In the genomic region with DNA sequence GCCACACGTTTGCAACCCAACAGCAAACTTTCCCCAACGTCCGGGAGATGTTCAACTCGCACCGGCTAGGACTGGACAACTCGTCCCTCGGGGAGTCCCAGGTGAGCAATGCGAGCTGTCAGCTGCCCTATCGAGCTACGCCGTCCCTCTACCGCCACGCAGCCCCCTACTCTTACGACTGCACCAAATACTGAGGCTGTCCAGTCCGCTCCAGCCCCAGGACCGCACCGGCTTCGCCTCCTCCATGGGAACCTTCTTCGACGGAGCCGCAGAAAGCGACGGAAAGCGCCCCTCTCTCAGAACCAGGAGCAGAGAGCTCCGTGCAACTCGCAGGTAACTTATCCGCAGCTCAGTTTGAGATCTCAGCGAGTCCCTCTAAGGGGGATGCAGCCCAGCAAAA, we compare ENCODE assay signal across 10 mouse cellular contexts. TPM values are rescaled to one million over a fixed set of nuclear protein-coding genes. Genes with fewer than 3 reads are reported as not detected.
A peak's percentile ranks its signal among the peaks of the same experiment; 100 is the strongest.
DNase-seq lines count a peak whose midpoint lies in the region; ATAC-seq and TF ChIP-seq lines count a peak whose summit lies in the region.
"Had no signal": no experiment of that assay in that cellular context is flagged by ENCODE, and none has a peak within 500 bp of the region (broad histone marks: within the 10 kb centered on the region; RNA-seq: fewer than 3 reads in every experiment).

No protein-coding gene starts in this region.

- TF ChIP-seq CTCF in lung, embryonic 14.5 days (IDR thresholded peaks at IDR 0.05; ENCODE audit: low read depth): no peak

- WGBS in lung, embryonic 14.5 days: under 1% methylated on average over 28 of the region's 28 CpGs
- 1% methylated on average over 28 of the region's 28 CpGs for WGBS in embryonic facial prominence, embryonic 15.5 days
- WGBS in intestine, embryonic 14.5 days: 1% methylated on average over 28 of the region's 28 CpGs
- under 1% methylated on average over 28 of the region's 28 CpGs for WGBS in neural tube, embryonic 14.5 days

- no peaks in the 10 kb centered on the region; the same call in 1 of the 2 replicates for H3K9me3 ChIP-seq in lung, embryonic 14.5 days (ENCODE audit: low read depth, low read length)
- H3K9me3 ChIP-seq in embryonic facial prominence, embryonic 15.5 days (replicated peaks): no peaks in the 10 kb centered on the region
- H3K9me3 ChIP-seq in intestine, embryonic 14.5 days (ENCODE audit: control insufficient read depth, low read length): peaks cover 5% of the 10 kb centered on the region; the same call in 1 of the 2 replicates
- no peaks in the 10 kb centered on the region for H3K9me3 ChIP-seq in neural tube, embryonic 14.5 days (ENCODE audit: control insufficient read depth, low read length)

- no peak overlapping the region for H3K27ac ChIP-seq in lung, embryonic 14.5 days (ENCODE audit: low read depth)
- no peak overlapping the region for H3K27ac ChIP-seq in embryonic facial prominence, embryonic 15.5 days (replicated peaks)
- H3K27ac ChIP-seq in intestine, embryonic 14.5 days (ENCODE audit: low read depth): no peak overlapping the region
- no peak overlapping the region for H3K27ac ChIP-seq in neural tube, embryonic 14.5 days (ENCODE audit: low read depth, low read length)

- peaks cover 92% of the 10 kb centered on the region for H3K27me3 ChIP-seq in lung, embryonic 14.5 days (ENCODE audit: insufficient read depth, low read length)
- peaks cover 93% of the 10 kb centered on the region for H3K27me3 ChIP-seq in embryonic facial prominence, embryonic 15.5 days
- peaks cover 93% of the 10 kb centered on the region for H3K27me3 ChIP-seq in intestine, embryonic 14.5 days (replicated peaks; ENCODE audit: control insufficient read depth, insufficient read depth, low read length)
- peaks cover 66% of the 10 kb centered on the region for H3K27me3 ChIP-seq in neural tube, embryonic 14.5 days (ENCODE audit: control insufficient read depth, insufficient read depth, low read length)

- H3K4me2 ChIP-seq in lung, embryonic 14.5 days: peak overlapping the region; percentile 97
- H3K4me2 ChIP-seq in embryonic facial prominence, embryonic 15.5 days (replicated peaks): peak overlapping the region; percentile 79
- peak overlapping the region; percentile 91 for H3K4me2 ChIP-seq in intestine, embryonic 14.5 days (ENCODE audit: low read length)
- no peak overlapping the region for H3K4me2 ChIP-seq in neural tube, embryonic 14.5 days (ENCODE audit: low read depth, low read length)

- no peak for DNase-seq in lung, embryonic 14.5 days
- no peak for DNase-seq in lung, postnatal 10 days
- peak; percentile 72 for DNase-seq in intestine, embryonic 14.5 days (ENCODE audit: low spot score)
- DNase-seq in spleen, postnatal 36 days (ENCODE audit: low spot score in 2 of 2): no peak
- DNase-seq: layer of hippocampus, postnatal 36 days had no signal

- ATAC-seq in lung, embryonic 14.5 days (ENCODE audit: insufficient read depth): no peak
- ATAC-seq in embryonic facial prominence, embryonic 15.5 days (ENCODE audit: insufficient number of reproducible peaks, low FRiP score, low TSS enrichment, low read depth): no peak
- ATAC-seq in intestine, embryonic 14.5 days (replicated peaks; ENCODE audit: low FRiP score, low TSS enrichment, low read depth): no peak
- ATAC-seq in neural tube, embryonic 14.5 days (ENCODE audit: low read depth): no peak
- no peak for ATAC-seq in frontal cortex, adult (ENCODE audit: low TSS enrichment)
- ATAC-seq in megakaryocyte-erythroid progenitor cell, adult 5-6 weeks (replicated peaks; ENCODE audit: low FRiP score, low TSS enrichment, poor library complexity, severe bottlenecking): no peak

- peak overlapping the region; percentile 43 for H3K9ac ChIP-seq in lung, embryonic 14.5 days
- H3K9ac ChIP-seq in embryonic facial prominence, embryonic 15.5 days: 0 out of 2 replicates have a peak overlapping the region, but pooled peaks have one; percentile 26
- H3K9ac ChIP-seq in intestine, embryonic 14.5 days (ENCODE audit: low read length): no peak overlapping the region
- H3K9ac ChIP-seq in neural tube, embryonic 14.5 days (replicated peaks; ENCODE audit: low read depth, low read length): no peak overlapping the region

- peak overlapping the region; percentile 60 for H3K4me3 ChIP-seq in lung, embryonic 14.5 days (ENCODE audit: low read depth, low read length)
- peak overlapping the region; percentile 47 for H3K4me3 ChIP-seq in embryonic facial prominence, embryonic 15.5 days (replicated peaks)
- H3K4me3 ChIP-seq in intestine, embryonic 14.5 days (ENCODE audit: low read depth, low read length): peak overlapping the region; percentile 46
- peak overlapping the region; percentile 31 for H3K4me3 ChIP-seq in neural tube, embryonic 14.5 days (ENCODE audit: low read depth, low read length)

- no peaks in the 10 kb centered on the region; the same call in 1 of the 2 replicates for H3K4me1 ChIP-seq in lung, embryonic 14.5 days (ENCODE audit: insufficient read depth)
- peaks cover 31% of the 10 kb centered on the region for H3K4me1 ChIP-seq in embryonic facial prominence, embryonic 15.5 days
- H3K4me1 ChIP-seq in intestine, embryonic 14.5 days (replicated peaks; ENCODE audit: control insufficient read depth, insufficient read depth, low read length): peaks cover 15% of the 10 kb centered on the region
- H3K4me1 ChIP-seq in neural tube, embryonic 14.5 days (ENCODE audit: control insufficient read depth, insufficient read depth, low read length): peaks cover 4% of the 10 kb centered on the region; the same call in 1 of the 2 replicates

- H3K36me3 ChIP-seq in lung, embryonic 14.5 days (ENCODE audit: insufficient read depth): no peaks in the 10 kb centered on the region
- no peaks in the 10 kb centered on the region for H3K36me3 ChIP-seq in embryonic facial prominence, embryonic 15.5 days
- H3K36me3 ChIP-seq in intestine, embryonic 14.5 days (ENCODE audit: control insufficient read depth, insufficient read depth, low read length): no peaks in the 10 kb centered on the region
- H3K36me3 ChIP-seq in neural tube, embryonic 14.5 days (ENCODE audit: control insufficient read depth, insufficient read depth, low read length): no peaks in the 10 kb centered on the region

RNA-seq across cellular contexts. Expression of gene Foxc2, which starts 1.9 kb away (rescaled TPM):
- polyA plus RNA-seq in lung, embryonic 14.5 days (2014; fragmentation: Nextera tagmentation; extraction: Ambion mirVana): 1.1 and 1.9 TPM in 2 replicates
- 2.3 and 5.6 TPM in 2 replicates for polyA plus RNA-seq in embryonic facial prominence, embryonic 15.5 days (2015; fragmentation: Nextera tagmentation; extraction: Ambion mirVana)
- 0.43 and 0.48 TPM in 2 replicates for polyA plus RNA-seq in intestine, embryonic 14.5 days (2014; fragmentation: Nextera tagmentation; extraction: Ambion mirVana)
- polyA plus RNA-seq in neural tube, embryonic 14.5 days (2014; fragmentation: Nextera tagmentation; extraction: Ambion mirVana): 0.16 and 3.3 TPM in 2 replicates
- total RNA-seq in megakaryocyte-erythroid progenitor cell, adult 5-6 weeks (2014; fragmentation: Nextera tagmentation): not detected in 2 replicates
- not detected in 2 replicates for total RNA-seq in megakaryocyte-erythroid progenitor cell, adult 5-6 weeks (2017)
- total RNA-seq: common myeloid progenitor, adult 5-6 weeks had no signal

RNA-seq across cellular contexts. Expression of gene Mthfsd, which starts 9.7 kb away (rescaled TPM):
- 57.6 and 63.1 TPM in 2 replicates for polyA plus RNA-seq in lung, embryonic 14.5 days (2014; fragmentation: Nextera tagmentation; extraction: Ambion mirVana)
- polyA plus RNA-seq in embryonic facial prominence, embryonic 15.5 days (2015; fragmentation: Nextera tagmentation; extraction: Ambion mirVana): 58.2 and 61.3 TPM in 2 replicates
- polyA plus RNA-seq in intestine, embryonic 14.5 days (2014; fragmentation: Nextera tagmentation; extraction: Ambion mirVana): 59.2 and 62.9 TPM in 2 replicates
- 43.3 and 53.4 TPM in 2 replicates for polyA plus RNA-seq in neural tube, embryonic 14.5 days (2014; fragmentation: Nextera tagmentation; extraction: Ambion mirVana)
- 41.2 and 48.6 TPM in 2 replicates for total RNA-seq in megakaryocyte-erythroid progenitor cell, adult 5-6 weeks (2014; fragmentation: Nextera tagmentation)
- 13.7 and 24.8 TPM in 2 replicates for total RNA-seq in megakaryocyte-erythroid progenitor cell, adult 5-6 weeks (2017)

RNA-seq across cellular contexts. Expression of gene Foxl1, which starts 9.8 kb away (rescaled TPM):
- polyA plus RNA-seq in lung, embryonic 14.5 days (2014; fragmentation: Nextera tagmentation; extraction: Ambion mirVana): 6.8 and 7.9 TPM in 2 replicates
- 0.25 and 0.31 TPM in 2 replicates for polyA plus RNA-seq in embryonic facial prominence, embryonic 15.5 days (2015; fragmentation: Nextera tagmentation; extraction: Ambion mirVana)
- 6.5 and 7.7 TPM in 2 replicates for polyA plus RNA-seq in intestine, embryonic 14.5 days (2014; fragmentation: Nextera tagmentation; extraction: Ambion mirVana)
- polyA plus RNA-seq in neural tube, embryonic 14.5 days (2014; fragmentation: Nextera tagmentation; extraction: Ambion mirVana): 0.09 TPM in 1 of 2 replicates, not detected in the other
- total RNA-seq in megakaryocyte-erythroid progenitor cell, adult 5-6 weeks (2014; fragmentation: Nextera tagmentation): not detected in 2 replicates
- not detected in 2 replicates for total RNA-seq in megakaryocyte-erythroid progenitor cell, adult 5-6 weeks (2017)
- total RNA-seq: common myeloid progenitor, adult 5-6 weeks; layer of hippocampus, postnatal 36 days had no signal

RNA-seq across cellular contexts. Expression of gene Foxf1, which starts 33.7 kb away (rescaled TPM):
- polyA plus RNA-seq in lung, embryonic 14.5 days (2014; fragmentation: Nextera tagmentation; extraction: Ambion mirVana): 167 and 180 TPM in 2 replicates
- polyA plus RNA-seq in embryonic facial prominence, embryonic 15.5 days (2015; fragmentation: Nextera tagmentation; extraction: Ambion mirVana): 9.9 and 10.1 TPM in 2 replicates
- polyA plus RNA-seq in intestine, embryonic 14.5 days (2014; fragmentation: Nextera tagmentation; extraction: Ambion mirVana): 129 and 149 TPM in 2 replicates
- 0.16 and 1.3 TPM in 2 replicates for polyA plus RNA-seq in neural tube, embryonic 14.5 days (2014; fragmentation: Nextera tagmentation; extraction: Ambion mirVana)
- not detected in 2 replicates for total RNA-seq in megakaryocyte-erythroid progenitor cell, adult 5-6 weeks (2014; fragmentation: Nextera tagmentation)
- total RNA-seq in megakaryocyte-erythroid progenitor cell, adult 5-6 weeks (2017): not detected in 2 replicates
- total RNA-seq: common myeloid progenitor, adult 5-6 weeks had no signal

Comparison
In these comparisons a context has a peak if more than half of its experiments do, and no peak if none do; other contexts are left out.
1. H3K9ac ChIP-seq: peak in lung, embryonic 14.5 days (single experiment) and embryonic facial prominence, embryonic 15.5 days (single experiment); none in intestine, embryonic 14.5 days (single experiment) and neural tube, embryonic 14.5 days (single experiment).
2. Peak in every context shown above with its lines, with median percentiles within 50 percentile points of each other: H3K4me3 ChIP-seq.